Mouse (Mus musculus): Measurements from ENCODE around the gene Trip10. TPM values are rescaled to one million over a fixed set of nuclear protein-coding genes. Genes with fewer than 3 reads are reported as not detected.
"Not testable (repeated sequence)": the region's sequence is repeated elsewhere in the genome, so short reads cannot be mapped to it uniquely, and the experiment has no call there.

Gene Trip10
- polyA plus RNA-seq, 1 experiment, result 35.6 TPM

GRCm38 (mm10) chr17:57275997-57276351 is 26.7 kb downstream of the Trip10 start:
- no peak for DNase-seq

GRCm38 (mm10) chr17:57276634-57277121 is 27.4 kb downstream of the Trip10 start:
- under 1% methylated on average over 20 of the region's 20 CpGs for WGBS
- peak; percentile 85 for DNase-seq
- Histone ChIP-seq H3K4me3 (ENCODE audit: insufficient read depth, low read depth, low read length) (peak overlapping the region; percentile 75), H3K4me1 (ENCODE audit: control insufficient read depth, insufficient read depth, low read length) (no peaks in the 10 kb centered on the region; the same call in 1 of the 2 replicates), H3K27me3 (replicated peaks; ENCODE audit: control insufficient read depth, insufficient read depth, low read length) (no peaks in the 10 kb centered on the region), H3K27ac (ENCODE audit: insufficient read depth, low read depth, low read length) (peak overlapping the region; percentile 92), H3K36me3 (ENCODE audit: control insufficient read depth, insufficient read depth, low read length) (no peaks in the 10 kb centered on the region)
- no peak for TF ChIP-seq POLR2A (IDR thresholded peaks at IDR 0.05; ENCODE audit: low read depth, low read length)
- TF ChIP-seq CTCF (conservative IDR thresholded peaks at IDR 0.05; ENCODE audit: insufficient read depth, insufficient read length, low read depth, low read length), result peak; percentile 89

More at GRCm38 (mm10) chr17:57275997-57276351, 26.7 kb downstream of the Trip10 start:
- H3K4me1 ChIP-seq (ENCODE audit: control insufficient read depth, insufficient read depth, low read length), result no peaks in the 10 kb centered on the region; the same call in 1 of the 2 replicates
- no peaks in the 10 kb centered on the region for H3K36me3 ChIP-seq (ENCODE audit: control insufficient read depth, insufficient read depth, low read length)
- H3K4me3 ChIP-seq (ENCODE audit: insufficient read depth, low read depth, low read length), result peak overlapping the region; percentile 75
- TF ChIP-seq CTCF (conservative IDR thresholded peaks at IDR 0.05; ENCODE audit: insufficient read depth, insufficient read length, low read depth, low read length) (no peak), POLR2A (IDR thresholded peaks at IDR 0.05; ENCODE audit: low read depth, low read length) (no peak)
- H3K27me3 ChIP-seq (replicated peaks; ENCODE audit: control insufficient read depth, insufficient read depth, low read length), result no peaks in the 10 kb centered on the region
- under 1% methylated on average over 13 of the region's 13 CpGs for WGBS
- H3K27ac ChIP-seq (ENCODE audit: insufficient read depth, low read depth, low read length), result peak overlapping the region; percentile 92

DNA sequence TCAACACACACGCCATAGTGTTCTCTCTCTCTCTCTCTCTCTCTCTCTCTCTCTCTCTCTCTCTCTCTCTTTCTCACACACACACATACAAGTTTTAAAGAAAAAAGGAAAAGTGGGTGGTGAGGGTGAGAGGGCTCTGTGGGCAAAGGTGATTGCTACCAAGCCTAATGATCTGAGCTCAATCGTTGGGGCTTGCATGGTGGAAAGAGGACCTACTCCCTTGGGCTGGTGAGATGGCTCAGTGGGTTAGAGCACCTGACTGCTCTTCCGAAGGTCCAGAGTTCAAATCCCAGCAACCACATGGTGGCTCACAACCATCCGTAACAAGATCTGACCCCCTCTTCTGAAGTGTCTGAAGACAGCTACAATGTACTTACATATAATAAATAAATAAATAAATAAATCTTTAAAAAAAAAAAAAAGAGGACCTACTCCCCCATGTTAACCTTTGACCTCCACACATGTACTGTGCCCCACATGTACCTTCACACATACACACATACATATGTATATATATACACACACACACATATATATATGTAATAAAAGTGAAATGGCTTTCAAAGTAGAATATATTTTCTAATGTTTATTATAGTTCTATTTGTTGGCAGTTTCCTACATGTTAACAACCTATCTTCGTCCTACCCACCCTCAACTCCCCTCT is 28.5 kb downstream of the Trip10 start:
- H3K27ac ChIP-seq (ENCODE audit: insufficient read depth, low read depth, low read length); DNase-seq; H3K27me3 ChIP-seq (replicated peaks; ENCODE audit: control insufficient read depth, insufficient read depth, low read length); H3K4me3 ChIP-seq (ENCODE audit: insufficient read depth, low read depth, low read length); H3K4me1 ChIP-seq (ENCODE audit: control insufficient read depth, insufficient read depth, low read length); H3K36me3 ChIP-seq (ENCODE audit: control insufficient read depth, insufficient read depth, low read length): not testable (repeated sequence)
- WGBS, result 71% methylated on average over 5 of the region's 5 CpGs

GRCm38 (mm10) chr17:57278537-57278936 is 29.3 kb downstream of the Trip10 start:
- Histone ChIP-seq H3K27ac (ENCODE audit: insufficient read depth, low read depth, low read length) (no peak overlapping the region), H3K27me3 (replicated peaks; ENCODE audit: control insufficient read depth, insufficient read depth, low read length) (no peaks in the 10 kb centered on the region), H3K4me1 (ENCODE audit: control insufficient read depth, insufficient read depth, low read length) (no peaks in the 10 kb centered on the region; the same call in 1 of the 2 replicates), H3K4me3 (ENCODE audit: insufficient read depth, low read depth, low read length) (no peak overlapping the region), H3K36me3 (ENCODE audit: control insufficient read depth, insufficient read depth, low read length) (no peaks in the 10 kb centered on the region)
- no peak for DNase-seq
- WGBS, result 89% methylated on average over 2 of the region's 2 CpGs
- TF ChIP-seq CTCF (conservative IDR thresholded peaks at IDR 0.05; ENCODE audit: insufficient read depth, insufficient read length, low read depth, low read length) (no peak), POLR2A (IDR thresholded peaks at IDR 0.05; ENCODE audit: low read depth, low read length) (no peak)

- H3K27ac ChIP-seq (ENCODE audit: insufficient read depth, low read depth, low read length), result no peak within 1 kb of the TSS
- H3K4me1 ChIP-seq (ENCODE audit: control insufficient read depth, insufficient read depth, low read length), result no peaks in the 10 kb centered on the region; the same call in 1 of the 2 replicates
- no peak for TF ChIP-seq POLR2A (IDR thresholded peaks at IDR 0.05; ENCODE audit: low read depth, low read length)
- no peak for TF ChIP-seq CTCF (conservative IDR thresholded peaks at IDR 0.05; ENCODE audit: insufficient read depth, insufficient read length, low read depth, low read length)
- no peaks in the 10 kb centered on the region for H3K27me3 ChIP-seq (replicated peaks; ENCODE audit: control insufficient read depth, insufficient read depth, low read length)
- WGBS, result 60% methylated on average over 26 of the region's 26 CpGs
- peak within 1 kb of the TSS; percentile 22 for H3K4me3 ChIP-seq (ENCODE audit: insufficient read depth, low read depth, low read length)
- H3K36me3 ChIP-seq (ENCODE audit: control insufficient read depth, insufficient read depth, low read length), result no peaks in the 10 kb centered on the region
- no peak for DNase-seq
Observed at GRCm38 (mm10) chr17:57278943-57279590, 29.8 kb downstream of the Trip10 start, which contains the start of gene Vav1. TSS of gene Vav1 (plus strand) at chr17:57279100.

GRCm38 (mm10) chr17:57279591-57280224 is 30.5 kb downstream of the Trip10 start:
- no peaks in the 10 kb centered on the region for H3K27me3 ChIP-seq (replicated peaks; ENCODE audit: control insufficient read depth, insufficient read depth, low read length)
- H3K36me3 ChIP-seq (ENCODE audit: control insufficient read depth, insufficient read depth, low read length), result no peaks in the 10 kb centered on the region
- no peak for DNase-seq
- 66% methylated on average over 9 of the region's 9 CpGs for WGBS
- no peak overlapping the region for H3K27ac ChIP-seq (ENCODE audit: insufficient read depth, low read depth, low read length)
- H3K4me3 ChIP-seq (ENCODE audit: insufficient read depth, low read depth, low read length), result no peak overlapping the region; the same call in 1 of the 2 replicates
- no peaks in the 10 kb centered on the region; the same call in 1 of the 2 replicates for H3K4me1 ChIP-seq (ENCODE audit: control insufficient read depth, insufficient read depth, low read length)
- TF ChIP-seq POLR2A (IDR thresholded peaks at IDR 0.05; ENCODE audit: low read depth, low read length), result no peak
- TF ChIP-seq CTCF (conservative IDR thresholded peaks at IDR 0.05; ENCODE audit: insufficient read depth, insufficient read length, low read depth, low read length), result no peak

DNA sequence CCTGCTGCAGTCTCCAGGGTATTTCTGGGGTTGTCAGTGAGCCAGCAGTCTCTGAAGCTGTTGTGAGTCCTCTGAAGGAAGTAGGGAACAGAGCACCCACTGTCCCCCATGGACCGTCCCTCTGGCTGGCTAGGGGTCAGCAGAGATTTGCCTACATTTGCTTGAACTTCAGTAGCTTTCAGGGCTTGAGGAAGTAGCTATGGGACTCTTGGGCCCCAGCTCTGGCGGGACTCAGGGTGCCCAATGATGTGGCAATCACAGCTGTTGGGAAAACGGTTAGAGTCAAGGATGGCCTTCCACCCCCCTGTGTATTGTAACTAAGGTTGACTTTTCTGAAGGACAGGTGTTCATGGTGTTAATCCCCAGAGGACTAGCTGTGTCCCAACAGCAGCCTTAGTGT is 31.2 kb downstream of the Trip10 start:
- 78% methylated on average over 3 of the region's 3 CpGs for WGBS
- Histone ChIP-seq H3K27ac (ENCODE audit: insufficient read depth, low read depth, low read length) (no peak overlapping the region), H3K36me3 (ENCODE audit: control insufficient read depth, insufficient read depth, low read length) (no peaks in the 10 kb centered on the region), H3K4me1 (ENCODE audit: control insufficient read depth, insufficient read depth, low read length) (no peaks in the 10 kb centered on the region; the same call in 1 of the 2 replicates), H3K4me3 (ENCODE audit: insufficient read depth, low read depth, low read length) (no peak overlapping the region), H3K27me3 (replicated peaks; ENCODE audit: control insufficient read depth, insufficient read depth, low read length) (no peaks in the 10 kb centered on the region)
- DNase-seq, result no peak
- TF ChIP-seq POLR2A (IDR thresholded peaks at IDR 0.05; ENCODE audit: low read depth, low read length), result no peak
- TF ChIP-seq CTCF (conservative IDR thresholded peaks at IDR 0.05; ENCODE audit: insufficient read depth, insufficient read length, low read depth, low read length), result no peak

Measured in kidney, adult 2 months (tissue).